Mouse (Mus musculus) testis, adult 2 months (tissue): ENCODE data around the gene Ms4a15.

Source experiments
- CTCF ChIP-seq: fragments of 200-500 bp; IDR thresholded peaks from 2 replicates; pipeline ENCODE4 v1.5.1; 2012; ENCODE audit warnings: low read depth, mild to moderate bottlenecking, inconsistent platforms, low read length, moderate library complexity; ENCODE audit not compliant: control insufficient read depth, insufficient read depth, insufficient replicate concordance
- POLR2A ChIP-seq: fragments of 200-500 bp; IDR thresholded peaks from 2 replicates; pipeline ENCODE4 v1.6.1; 2012; ENCODE audit warnings: low read depth, mild to moderate bottlenecking, inconsistent platforms, low read length, moderate library complexity; ENCODE audit not compliant: control insufficient read depth

DNA sequence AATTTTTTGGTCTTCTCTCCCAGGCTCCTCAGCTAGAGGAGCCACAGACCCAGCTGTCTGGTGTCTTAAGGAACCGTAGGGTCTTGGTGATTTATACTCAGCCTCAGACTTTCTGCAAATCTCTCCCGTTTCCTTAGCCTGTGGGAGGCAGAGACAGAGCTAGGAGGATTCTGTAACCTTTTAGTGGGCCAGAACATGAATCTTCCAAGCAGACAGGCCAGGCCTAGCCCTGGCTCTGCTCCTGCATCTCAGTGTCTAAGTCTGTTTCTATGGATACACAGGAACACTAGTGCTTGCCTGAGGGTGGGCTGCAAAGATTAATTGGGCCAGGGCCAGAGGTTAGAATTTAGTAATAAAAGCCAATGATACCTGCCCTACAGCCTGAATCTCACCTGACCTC, 19.9 kb downstream of the Ms4a15 start:
- TF ChIP-seq POLR2A (no peak), CTCF (no peak)
